Mouse (Mus musculus) MEL (cell line): Measurements from ENCODE around the gene Ap4b1. TPM values are rescaled to one million over a fixed set of nuclear protein-coding genes. Genes with fewer than 3 reads are reported as not detected.

Experiments
- DNase-seq: peaks from one replicate; pipeline ENCODE4 v3.0.0; 2011; ENCODE audit warnings: low read depth, low spot score
- H3K27ac ChIP-seq: 2 replicates; pipeline ENCODE4 v1.5.1; 2012; ENCODE audit warnings: low read depth, mild to moderate bottlenecking, control low read depth, low read length, moderate library complexity; ENCODE audit not compliant: control insufficient read depth
- H3K27me3 ChIP-seq, 2 experiments: fragments of 150-350 bp in 1 of 2; sonication (generic) in 1 of 2; 2 replicates each; pipeline ENCODE4 v1.6.1; 2012; ENCODE audit warnings: low read length in 2 of 2, mild to moderate bottlenecking in 2 of 2, improper control_type of control experiment in 1 of 2, moderate library complexity in 1 of 2; ENCODE audit not compliant: insufficient read depth in 2 of 2, control insufficient read depth in 1 of 2
- H3K36me3 ChIP-seq, 2 experiments: 2 replicates each; pipeline ENCODE4 v1.6.1; 2012 to 2014; ENCODE audit warnings: low read length in 2 of 2, improper control_type of control experiment in 1 of 2, inconsistent platforms in 1 of 2, mild to moderate bottlenecking in 1 of 2; ENCODE audit not compliant: insufficient read depth in 2 of 2, control insufficient read depth in 1 of 2
- H3K4me1 ChIP-seq, 2 experiments: fragments of 150-350 bp in 1 of 2; sonication (generic) in 1 of 2; 2 replicates each; pipeline ENCODE4 v1.6.1; 2012; ENCODE audit warnings: low read length in 2 of 2, improper control_type of control experiment in 1 of 2, mild to moderate bottlenecking in 1 of 2; ENCODE audit not compliant: insufficient read depth in 2 of 2, control insufficient read depth in 1 of 2
- H3K4me3 ChIP-seq, 2 experiments: fragments of 150-350 bp in 1 of 2; sonication (generic) in 1 of 2; 2 replicates each; pipeline ENCODE4 v1.5.1; 2012; ENCODE audit warnings: low read depth in 2 of 2, low read length in 2 of 2, mild to moderate bottlenecking in 2 of 2, moderate library complexity in 2 of 2, control low read depth in 1 of 2, improper control_type of control experiment in 1 of 2; ENCODE audit not compliant: control insufficient read depth in 1 of 2, insufficient read depth in 1 of 2
- H3K79me2 ChIP-seq: 2 replicates; pipeline ENCODE4 v1.6.1; 2012; ENCODE audit warnings: mild to moderate bottlenecking, low read length, moderate library complexity; ENCODE audit not compliant: control insufficient read depth, poor library complexity, insufficient read depth
- H3K9ac ChIP-seq: 2 replicates; pipeline ENCODE4 v1.6.1; 2012; ENCODE audit warnings: low read depth, mild to moderate bottlenecking, control low read depth, low read length, moderate library complexity; ENCODE audit not compliant: control insufficient read depth, poor library complexity, severe bottlenecking
- H3K9me3 ChIP-seq: fragments of 150-350 bp; sonication (generic); replicated peaks from 2 replicates; pipeline ENCODE4 v1.6.1; 2012; ENCODE audit warnings: mild to moderate bottlenecking, low read length, improper control_type of control experiment, moderate library complexity; ENCODE audit not compliant: insufficient read depth
- CHD1 ChIP-seq: IDR thresholded peaks from 2 replicates; pipeline ENCODE4 v1.6.1; 2012; ENCODE audit warnings: low read depth, mild to moderate bottlenecking, inconsistent platforms, low read length, improper control_type of control experiment
- CHD2 ChIP-seq: IDR thresholded peaks from 2 replicates; pipeline ENCODE4 v1.6.1; 2011; ENCODE audit warnings: low read length, improper control_type of control experiment
- CTCF ChIP-seq, 3 experiments: IDR thresholded peaks in 2 of 3; conservative IDR thresholded peaks in 1 of 3; 2 replicates each; pipeline ENCODE4 v1.5.1; 2011 to 2012; ENCODE audit warnings: low read length in 3 of 3, low read depth in 2 of 3, mild to moderate bottlenecking in 2 of 3, improper control_type of control experiment in 1 of 3, inconsistent platforms in 1 of 3, mixed read lengths in 1 of 3, moderate library complexity in 1 of 3; ENCODE audit not compliant: control insufficient read depth in 1 of 3, insufficient read depth in 1 of 3, poor library complexity in 1 of 3, severe bottlenecking in 1 of 3
- E2F4 ChIP-seq: IDR thresholded peaks from 2 replicates; pipeline ENCODE4 v1.6.1; 2011; ENCODE audit warnings: low read depth, low read length, improper control_type of control experiment, borderline replicate concordance
- HCFC1 ChIP-seq: IDR thresholded peaks from 2 replicates; pipeline ENCODE4 v1.6.1; 2012; ENCODE audit warnings: low read depth, mild to moderate bottlenecking, inconsistent platforms, low read length, improper control_type of control experiment, moderate library complexity
- JUND ChIP-seq: IDR thresholded peaks from 2 replicates; pipeline ENCODE4 v1.6.1; 2011; ENCODE audit warnings: low read depth, mild to moderate bottlenecking, improper control_type of control experiment, low read length
- KAT2A ChIP-seq: conservative IDR thresholded peaks from 2 replicates; pipeline ENCODE4 v1.6.1; 2012; ENCODE audit warnings: low read depth, low read length, improper control_type of control experiment, inconsistent platforms
- MEF2A ChIP-seq: IDR thresholded peaks from 2 replicates; pipeline ENCODE4 v1.6.1; 2014; ENCODE audit warnings: low read depth, mild to moderate bottlenecking, inconsistent platforms, low read length, improper control_type of control experiment; ENCODE audit not compliant: poor library complexity, insufficient replicate concordance, severe bottlenecking; ENCODE audit errors: extremely low read depth
- MXI1 ChIP-seq: IDR thresholded peaks from 2 replicates; pipeline ENCODE4 v1.6.1; 2011; ENCODE audit warnings: mild to moderate bottlenecking, low read depth, low read length, improper control_type of control experiment
- NELFE ChIP-seq: IDR thresholded peaks from 2 replicates; pipeline ENCODE4 v1.6.1; 2011; ENCODE audit warnings: low read depth, low read length, improper control_type of control experiment
- POLR2AphosphoS2 ChIP-seq: IDR thresholded peaks from 2 replicates; pipeline ENCODE4 v1.6.1; 2011; ENCODE audit warnings: low read length, improper control_type of control experiment
- POLR2AphosphoS5 ChIP-seq: IDR thresholded peaks from 2 replicates; pipeline ENCODE4 v1.6.1; 2012; ENCODE audit warnings: low read depth, borderline replicate concordance, mild to moderate bottlenecking, inconsistent platforms, low read length, moderate library complexity, mixed read lengths
- TAL1 ChIP-seq: IDR thresholded peaks from 2 replicates; pipeline ENCODE4 v1.6.1; 2012; ENCODE audit warnings: mild to moderate bottlenecking, inconsistent platforms, low read length, moderate library complexity, mixed read lengths
- UBTF ChIP-seq: IDR thresholded peaks from 2 replicates; pipeline ENCODE4 v1.6.1; 2012; ENCODE audit warnings: low read depth, mild to moderate bottlenecking, inconsistent platforms, low read length, improper control_type of control experiment, moderate library complexity, borderline replicate concordance; ENCODE audit not compliant: insufficient read depth
- ZKSCAN1 ChIP-seq: IDR thresholded peaks from 2 replicates; pipeline ENCODE4 v1.6.1; 2012; ENCODE audit warnings: low read depth, mild to moderate bottlenecking, inconsistent platforms, low read length, improper control_type of control experiment, moderate library complexity
- polyA plus RNA-seq, 2 experiments: library from polyadenylated mRNA; stranded (reverse) in 1 of 2; unstranded in 1 of 2; fragments of >175 nt in 1 of 2; fragments of >200 nt in 1 of 2; gene quantifications; 2 replicates each; pipeline versions ENCODE4 v1.2.1 to v1.2.4; 2012; ENCODE audit warnings: low replicate concordance in 2 of 2, low read depth in 1 of 2; ENCODE audit not compliant: insufficient read length in 2 of 2, insufficient read depth in 1 of 2, missing spikeins in 1 of 2
- total RNA-seq: library from RNA; depleted of rRNA; stranded (reverse); fragments of 300-350 nt; gene quantifications from 2 replicates; pipeline ENCODE4 v1.2.3, GENCODE M21; 2012

Gene Ap4b1
- total and polyA plus RNA-seq, 3 experiments: 15.1 to 20.2 TPM; not detected in 1

GRCm38 (mm10) chr3:103782844-103783609, 26.3 kb upstream of the Ap4b1 start:
- Histone ChIP-seq H3K36me3 (peaks cover 0 to 17% of the 10 kb centered on the region in 2 experiments; a peak in 2 of 4 replicates), H3K79me2 (peaks cover 62% of the 10 kb centered on the region), H3K27me3 (no peaks in the 10 kb centered on the region), H3K9ac (no peak overlapping the region), H3K27ac (no peak overlapping the region), H3K4me1 (peaks cover 0 to 3% of the 10 kb centered on the region in 2 experiments), H3K4me3 (no peak overlapping the region), H3K9me3 (no peaks in the 10 kb centered on the region)
- DNase-seq: peak; percentile 48
- no peak for TF ChIP-seq NELFE
- no peak for TF ChIP-seq POLR2AphosphoS2
- TF ChIP-seq JUND: no peak
- no peak for TF ChIP-seq KAT2A
- no peak for TF ChIP-seq MEF2A
- TF ChIP-seq CTCF (IDR thresholded peaks at IDR 0.05 in 2 of 3, conservative IDR thresholded peaks at IDR 0.05 in 1 of 3; ENCODE audit: control insufficient read depth in 1 of 3, insufficient read depth in 1 of 3, low read depth in 2 of 3, low read length in 3 of 3, poor library complexity in 1 of 3, severe bottlenecking in 1 of 3): no peak
- TF ChIP-seq MXI1: no peak
- TF ChIP-seq CHD2: no peak
- no peak for TF ChIP-seq ZKSCAN1
- TF ChIP-seq UBTF: no peak
- TF ChIP-seq TAL1: no peak
- no peak for TF ChIP-seq E2F4

GRCm38 (mm10) chr3:103787225-103787624, 22.1 kb upstream of the Ap4b1 start:
- H3K4me1 ChIP-seq: peaks cover 0 to 6% of the 10 kb centered on the region in 2 experiments
- H3K9ac ChIP-seq: no peak overlapping the region
- H3K4me3 ChIP-seq: no peak overlapping the region
- TF ChIP-seq POLR2AphosphoS5: no peak
- TF ChIP-seq HCFC1: no peak
- TF ChIP-seq CHD1: no peak
- peaks cover 0 to 25% of the 10 kb centered on the region in 2 experiments; a peak in 2 of 4 replicates for H3K36me3 ChIP-seq
- H3K9me3 ChIP-seq: no peaks in the 10 kb centered on the region
- H3K79me2 ChIP-seq: peaks cover 62% of the 10 kb centered on the region
- DNase-seq: no peak
- no peak overlapping the region for H3K27ac ChIP-seq
- no peaks in the 10 kb centered on the region for H3K27me3 ChIP-seq
